Mouse (Mus musculus): Measurements from ENCODE around the gene Dock8. TPM values are rescaled to one million over a fixed set of nuclear protein-coding genes. Genes with fewer than 3 reads are reported as not detected.

The Dock8 gene
- total and polyA plus RNA-seq, 3 experiments: 16.1 to 30.1 TPM; not detected in 1

- H3K9ac ChIP-seq (ENCODE audit: control insufficient read depth, low read depth, low read length, poor library complexity, severe bottlenecking): no peak overlapping the region
- DNase-seq (ENCODE audit: low read depth, low spot score): no peak
- no peaks in the 10 kb centered on the region for H3K79me2 ChIP-seq (ENCODE audit: control insufficient read depth, insufficient read depth, low read length, poor library complexity)
- H3K27ac ChIP-seq (ENCODE audit: control insufficient read depth, low read depth, low read length): no peak overlapping the region
- TF ChIP-seq MXI1 (IDR thresholded peaks at IDR 0.05; ENCODE audit: low read depth, low read length): no peak
- TF ChIP-seq USF1 (IDR thresholded peaks at IDR 0.05; ENCODE audit: low read depth, low read length): no peak
- no peak for TF ChIP-seq ZMIZ1 (IDR thresholded peaks at IDR 0.05; ENCODE audit: low read depth, low read length)
- no peak for TF ChIP-seq MAFK (IDR thresholded peaks at IDR 0.05; ENCODE audit: borderline replicate concordance, low read depth, low read length)
- TF ChIP-seq KAT2A (conservative IDR thresholded peaks at IDR 0.05; ENCODE audit: low read depth, low read length): no peak
- no peaks in the 10 kb centered on the region for H3K4me1 ChIP-seq (ENCODE audit: control insufficient read depth in 1 of 2, insufficient read depth in 2 of 2, low read length in 2 of 2)
- H3K4me3 ChIP-seq (ENCODE audit: control insufficient read depth in 1 of 2, insufficient read depth in 1 of 2, low read depth in 2 of 2, low read length in 2 of 2): no peak overlapping the region
- no peaks in the 10 kb centered on the region for H3K9me3 ChIP-seq (replicated peaks; ENCODE audit: insufficient read depth, low read length)
- no peaks in the 10 kb centered on the region for H3K27me3 ChIP-seq (ENCODE audit: control insufficient read depth in 1 of 2, insufficient read depth in 2 of 2, low read length in 2 of 2)
- no peaks in the 10 kb centered on the region for H3K36me3 ChIP-seq (ENCODE audit: control insufficient read depth in 1 of 2, insufficient read depth in 2 of 2, low read length in 2 of 2)
Measured at GRCm38 (mm10) chr19:25208596-25209110, 209.3 kb downstream of the Dock8 start.

- no peaks in the 10 kb centered on the region for H3K36me3 ChIP-seq (ENCODE audit: control insufficient read depth in 1 of 2, insufficient read depth in 2 of 2, low read length in 2 of 2)
- H3K4me3 ChIP-seq (ENCODE audit: control insufficient read depth in 1 of 2, insufficient read depth in 1 of 2, low read depth in 2 of 2, low read length in 2 of 2): no peak overlapping the region
- no peak for DNase-seq (ENCODE audit: low read depth, low spot score)
- H3K9ac ChIP-seq (ENCODE audit: control insufficient read depth, low read depth, low read length, poor library complexity, severe bottlenecking): no peak overlapping the region
- no peaks in the 10 kb centered on the region for H3K79me2 ChIP-seq (ENCODE audit: control insufficient read depth, insufficient read depth, low read length, poor library complexity)
- H3K9me3 ChIP-seq (replicated peaks; ENCODE audit: insufficient read depth, low read length): no peaks in the 10 kb centered on the region
- H3K4me1 ChIP-seq (ENCODE audit: control insufficient read depth in 1 of 2, insufficient read depth in 2 of 2, low read length in 2 of 2): no peaks in the 10 kb centered on the region
- H3K27ac ChIP-seq (ENCODE audit: control insufficient read depth, low read depth, low read length): no peak overlapping the region
- no peak for TF ChIP-seq MYC (IDR thresholded peaks at IDR 0.05; ENCODE audit: low read depth, low read length)
- no peak for TF ChIP-seq MAFK (IDR thresholded peaks at IDR 0.05; ENCODE audit: borderline replicate concordance, low read depth, low read length)
- TF ChIP-seq RAD21 (IDR thresholded peaks at IDR 0.05; ENCODE audit: low read depth, low read length): no peak
- TF ChIP-seq TCF12 (IDR thresholded peaks at IDR 0.05; ENCODE audit: low read depth, low read length): no peak
- TF ChIP-seq CTCF (IDR thresholded peaks at IDR 0.05 in 2 of 3, conservative IDR thresholded peaks at IDR 0.05 in 1 of 3; ENCODE audit: control insufficient read depth in 1 of 3, insufficient read depth in 1 of 3, low read depth in 2 of 3, low read length in 3 of 3, poor library complexity in 1 of 3, severe bottlenecking in 1 of 3): no peak
- no peak for TF ChIP-seq ZNF384 (IDR thresholded peaks at IDR 0.05; ENCODE audit: low read depth, low read length)
- TF ChIP-seq POLR2AphosphoS5 (IDR thresholded peaks at IDR 0.05; ENCODE audit: borderline replicate concordance, low read depth, low read length): no peak
- TF ChIP-seq GATA1 (IDR thresholded peaks at IDR 0.05; ENCODE audit: low read depth, low read length): no peak
- no peak for TF ChIP-seq CHD2 (IDR thresholded peaks at IDR 0.05; ENCODE audit: low read length)
- no peak for TF ChIP-seq RCOR1 (IDR thresholded peaks at IDR 0.05; ENCODE audit: low read depth, low read length)
- no peak for TF ChIP-seq ZMIZ1 (IDR thresholded peaks at IDR 0.05; ENCODE audit: low read depth, low read length)
- no peak for TF ChIP-seq UBTF (IDR thresholded peaks at IDR 0.05; ENCODE audit: borderline replicate concordance, insufficient read depth, low read depth, low read length)
- TF ChIP-seq ZC3H11A (IDR thresholded peaks at IDR 0.05; ENCODE audit: low read depth, low read length): no peak
- no peak for TF ChIP-seq JUND (IDR thresholded peaks at IDR 0.05; ENCODE audit: low read depth, low read length)
- TF ChIP-seq ZKSCAN1 (IDR thresholded peaks at IDR 0.05; ENCODE audit: low read depth, low read length): no peak
- TF ChIP-seq MXI1 (IDR thresholded peaks at IDR 0.05; ENCODE audit: low read depth, low read length): no peak
- TF ChIP-seq KAT2A (conservative IDR thresholded peaks at IDR 0.05; ENCODE audit: low read depth, low read length): no peak
- TF ChIP-seq MYB (IDR thresholded peaks at IDR 0.05; ENCODE audit: low read depth, low read length): no peak
- no peak for TF ChIP-seq HCFC1 (IDR thresholded peaks at IDR 0.05; ENCODE audit: low read depth, low read length)
- no peaks in the 10 kb centered on the region for H3K27me3 ChIP-seq (ENCODE audit: control insufficient read depth in 1 of 2, insufficient read depth in 2 of 2, low read length in 2 of 2)
Measured at GRCm38 (mm10) chr19:25220611-25221010, 221.3 kb downstream of the Dock8 start.

Measured in MEL (cell line).